Mouse (Mus musculus) hindbrain, embryonic 12.5 days (tissue): ENCODE measurements around the gene Mat1a. TPM values are rescaled to one million over a fixed set of nuclear protein-coding genes. Genes with fewer than 3 reads are reported as not detected.

Source experiments
- ATAC-seq: fragments of 200-750 bp; cut with Nextera tagmentation; 2 replicates; pipeline ENCODE4 v1.8.0; 2017; ENCODE audit warnings: moderate TSS enrichment; ENCODE audit not compliant: low FRiP score
- H3K27ac ChIP-seq: fragments of 300-500 bp; sonication (generic); 2 replicates; pipeline ENCODE4 v1.5.1; 2016; ENCODE audit warnings: mild to moderate bottlenecking
- H3K27me3 ChIP-seq: fragments of 300-500 bp; sonication (generic); 2 replicates; pipeline ENCODE4 v1.6.1; 2016; ENCODE audit warnings: mild to moderate bottlenecking
- H3K36me3 ChIP-seq: fragments of 300-500 bp; sonication (generic); 2 replicates; pipeline ENCODE4 v1.6.1; 2016; ENCODE audit warnings: mild to moderate bottlenecking
- H3K4me1 ChIP-seq: fragments of 300-500 bp; sonication (generic); 2 replicates; pipeline ENCODE4 v1.6.1; 2016
- H3K4me2 ChIP-seq: fragments of 300-500 bp; sonication (generic); replicated peaks from 2 replicates; pipeline ENCODE4 v1.6.1; 2016; ENCODE audit warnings: mild to moderate bottlenecking
- H3K4me3 ChIP-seq: fragments of 300-500 bp; sonication (generic); 2 replicates; pipeline ENCODE4 v1.5.1; 2016; ENCODE audit warnings: mild to moderate bottlenecking
- H3K9ac ChIP-seq: fragments of 300-500 bp; sonication (generic); 2 replicates; pipeline ENCODE4 v1.6.1; 2016; ENCODE audit warnings: mild to moderate bottlenecking, moderate library complexity
- H3K9me3 ChIP-seq: fragments of 300-500 bp; sonication (generic); replicated peaks from 2 replicates; pipeline ENCODE4 v1.6.1; 2016; ENCODE audit warnings: mild to moderate bottlenecking
- WGBS: fragments of 180-500 bp; shearing (Covaris S2); methylation state at CpG from one replicate; pipeline ENCODE4 v1.1.7; 2016; 5-methylcytosine and 5-hydroxymethylcytosine counted together
- polyA plus RNA-seq: library from polyadenylated mRNA; unstranded; fragments of >200 nt; fragmentation: Nextera tagmentation; extraction: Ambion mirVana; gene quantifications from 2 replicates; pipeline ENCODE4 v1.2.1, GENCODE M21; 2016

Gene Mat1a
- polyA plus RNA-seq, 1 experiment from 2014 or later = not detected

DNA sequence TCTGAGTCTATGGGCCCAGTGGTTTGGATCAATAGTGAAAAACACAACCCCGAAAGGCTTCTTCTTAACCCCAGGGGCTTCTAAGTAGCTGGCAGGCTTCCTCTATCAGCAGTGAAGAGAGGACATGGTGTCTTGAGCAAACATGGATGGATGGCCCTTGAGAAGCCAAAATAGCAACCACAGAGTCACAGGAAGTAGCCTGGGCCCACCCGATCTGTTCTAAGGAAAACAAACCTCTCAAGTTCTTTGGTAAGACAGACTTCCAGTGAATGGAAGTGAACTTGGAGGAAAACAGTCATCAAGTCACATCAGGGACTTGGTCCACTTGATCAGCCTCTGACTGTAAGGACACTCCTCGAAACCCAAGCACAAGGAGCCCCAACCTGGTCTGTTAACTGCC lies 42.1 kb downstream of the Mat1a start:
- no peak overlapping the region for H3K9ac ChIP-seq
- no peaks in the 10 kb centered on the region for H3K27me3 ChIP-seq
- no peak overlapping the region for H3K4me3 ChIP-seq
- H3K27ac ChIP-seq = no peak overlapping the region
- H3K36me3 ChIP-seq = no peaks in the 10 kb centered on the region
- 81% methylated on average over 3 of the region's 3 CpGs for WGBS
- ATAC-seq = no peak
- H3K9me3 ChIP-seq = no peaks in the 10 kb centered on the region
- H3K4me1 ChIP-seq = no peaks in the 10 kb centered on the region
- no peak overlapping the region for H3K4me2 ChIP-seq

DNA sequence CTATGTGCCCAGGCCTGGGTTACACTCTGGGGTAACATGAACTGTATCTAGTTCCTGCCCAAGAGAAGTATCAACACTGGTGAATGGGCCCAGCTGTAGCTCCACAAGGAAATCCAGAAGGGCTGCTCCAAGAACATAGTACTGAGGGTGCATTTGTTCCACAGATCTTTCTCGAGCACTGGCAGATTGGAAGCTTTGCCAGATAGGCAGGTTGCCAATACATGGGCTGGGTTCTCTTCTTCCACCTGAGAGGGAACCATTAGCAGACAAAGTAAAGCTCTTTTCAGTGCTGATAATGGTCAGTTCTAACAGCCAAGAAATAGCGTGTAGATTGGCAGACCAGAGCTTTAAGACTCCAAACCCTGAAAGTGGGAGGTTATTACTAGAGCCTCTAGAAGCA lies 42.5 kb downstream of the Mat1a start:
- no peak for ATAC-seq
- H3K4me2 ChIP-seq = no peak overlapping the region
- 87% methylated on average over 2 of the region's 2 CpGs for WGBS
- no peaks in the 10 kb centered on the region for H3K27me3 ChIP-seq
- H3K9me3 ChIP-seq = no peaks in the 10 kb centered on the region
- no peak overlapping the region for H3K4me3 ChIP-seq
- no peaks in the 10 kb centered on the region for H3K4me1 ChIP-seq
- no peaks in the 10 kb centered on the region for H3K36me3 ChIP-seq
- no peak overlapping the region for H3K27ac ChIP-seq
- no peak overlapping the region for H3K9ac ChIP-seq

DNA sequence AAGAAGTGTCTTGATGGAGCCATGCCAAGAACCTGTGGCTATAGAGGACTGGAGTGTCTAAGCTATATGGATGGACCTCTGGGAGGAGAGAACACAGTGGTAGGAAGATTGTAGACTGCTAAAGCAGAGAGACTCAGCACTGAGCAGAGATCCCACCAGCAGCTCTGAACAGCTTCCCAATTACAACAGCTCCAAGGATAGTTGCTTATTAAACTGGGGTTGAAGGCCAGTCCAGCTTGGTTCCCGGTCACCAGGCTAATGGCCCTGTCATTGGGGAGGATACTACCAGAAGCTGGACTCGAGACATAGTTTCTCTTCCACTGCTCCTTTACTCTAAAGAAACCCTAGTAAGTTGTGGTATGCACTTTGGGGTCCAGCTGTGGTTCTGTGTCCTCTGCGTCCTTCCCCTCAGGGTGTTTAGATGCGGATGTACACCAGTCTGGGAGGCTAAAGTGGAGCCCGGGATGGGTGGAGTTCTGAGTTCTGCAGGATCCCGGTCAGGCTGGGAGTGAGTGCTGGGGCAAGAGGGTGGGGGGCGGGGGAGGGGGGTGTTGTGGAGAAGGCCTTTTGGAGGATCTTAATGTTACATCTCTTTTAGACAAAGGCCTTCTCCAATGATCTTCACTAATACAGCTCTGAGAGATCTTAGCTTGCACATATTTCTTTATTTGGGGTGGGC lies 46.5 kb downstream of the Mat1a start, which contains the start of gene Mbl1:
TSS of gene Mbl1 (plus strand) at position 239 of the 679 bp plus-strand sequence.
- H3K27me3 ChIP-seq = no peaks in the 10 kb centered on the region
- 93% methylated on average over 7 of the region's 7 CpGs for WGBS
- H3K27ac ChIP-seq = no peak within 1 kb of the TSS

GRCm38 (mm10) chr14:41160076-41160475 lies 55.2 kb downstream of the Mat1a start:
- Histone ChIP-seq H3K4me2 (no peak overlapping the region), H3K36me3 (no peaks in the 10 kb centered on the region), H3K27ac (no peak overlapping the region), H3K4me1 (no peaks in the 10 kb centered on the region), H3K27me3 (no peaks in the 10 kb centered on the region), H3K4me3 (no peak overlapping the region), H3K9ac (no peak overlapping the region), H3K9me3 (no peaks in the 10 kb centered on the region)
- 82% methylated on average over 4 of the region's 4 CpGs for WGBS
- no peak for ATAC-seq

More for the DNA sequence above, 46.5 kb downstream of the Mat1a start, which contains the start of gene Mbl1:
- Histone ChIP-seq H3K9me3 (no peaks in the 10 kb centered on the region), H3K4me3 (no peak within 1 kb of the TSS), H3K4me2 (no peak within 1 kb of the TSS), H3K36me3 (no peaks in the 10 kb centered on the region), H3K4me1 (no peaks in the 10 kb centered on the region), H3K9ac (no peak within 1 kb of the TSS)
- no peak for ATAC-seq

- ATAC-seq = no peak
- no peak overlapping the region for H3K27ac ChIP-seq
- H3K4me1 ChIP-seq = no peaks in the 10 kb centered on the region
- H3K36me3 ChIP-seq = no peaks in the 10 kb centered on the region
- H3K9me3 ChIP-seq = no peaks in the 10 kb centered on the region
- H3K4me2 ChIP-seq = no peak overlapping the region
- H3K27me3 ChIP-seq = no peaks in the 10 kb centered on the region
- 19% methylated on average over 1 of the region's 1 CpGs for WGBS
- H3K9ac ChIP-seq = no peak overlapping the region
- H3K4me3 ChIP-seq = no peak overlapping the region
These were observed 55.9 kb downstream of the Mat1a start for GRCm38 (mm10) chr14:41160743-41161142.

DNA sequence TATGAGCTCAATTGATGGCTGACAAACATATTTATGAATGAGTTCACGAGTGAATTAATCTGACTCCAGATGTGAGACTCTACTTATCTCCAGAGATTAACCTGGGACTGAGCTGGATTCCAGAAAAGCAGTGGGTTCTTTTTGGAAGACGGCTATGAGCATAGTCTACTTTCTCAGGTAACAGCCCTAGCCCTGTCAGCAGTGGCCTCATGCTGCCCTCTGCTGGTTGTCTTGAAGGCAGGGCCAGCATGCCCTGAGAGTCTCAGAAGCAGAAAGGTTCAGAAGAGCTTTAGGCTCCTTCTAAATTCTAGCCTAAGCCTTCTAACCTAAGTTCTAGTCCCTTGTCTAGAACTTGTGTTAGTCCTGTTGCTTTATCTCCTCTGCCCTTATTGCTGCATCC lies 57.8 kb downstream of the Mat1a start:
- H3K4me1 ChIP-seq = no peaks in the 10 kb centered on the region
- no peak overlapping the region for H3K27ac ChIP-seq
- H3K4me3 ChIP-seq = no peak overlapping the region
- H3K36me3 ChIP-seq = no peaks in the 10 kb centered on the region
- H3K9me3 ChIP-seq = no peaks in the 10 kb centered on the region
- H3K27me3 ChIP-seq = no peaks in the 10 kb centered on the region
- H3K4me2 ChIP-seq = no peak overlapping the region
- 27% methylated on average over 2 of the region's 2 CpGs for WGBS
- no peak for ATAC-seq
- no peak overlapping the region for H3K9ac ChIP-seq

DNA sequence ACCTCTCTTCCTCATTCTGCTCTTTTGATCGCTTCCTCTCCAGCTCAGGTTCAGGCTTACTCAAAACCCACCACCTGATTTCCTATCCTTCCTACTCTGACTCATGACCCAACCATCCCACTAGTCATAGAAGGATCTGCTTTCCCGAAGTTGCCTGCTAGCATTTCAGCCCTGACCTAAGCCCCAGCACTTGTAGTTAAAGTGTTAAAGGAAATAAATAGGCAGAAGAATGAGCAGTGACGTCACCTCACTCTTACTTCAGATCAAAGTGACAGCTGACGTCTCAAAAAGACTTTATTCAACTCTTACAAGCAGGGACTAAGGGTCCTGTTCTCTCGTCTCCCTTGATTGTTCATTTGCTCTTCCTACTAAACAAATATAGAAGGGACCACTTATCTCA lies 62.4 kb downstream of the Mat1a start:
- no peak for ATAC-seq
- H3K27me3 ChIP-seq = no peaks in the 10 kb centered on the region
- no peak overlapping the region for H3K9ac ChIP-seq
- whole genome bisulfite sequencing = 71% methylated on average over 5 of the region's 5 CpGs
- no peak overlapping the region for H3K4me3 ChIP-seq
- H3K36me3 ChIP-seq = no peaks in the 10 kb centered on the region
- H3K27ac ChIP-seq = no peak overlapping the region
- H3K9me3 ChIP-seq = no peaks in the 10 kb centered on the region
- no peak overlapping the region for H3K4me2 ChIP-seq
- H3K4me1 ChIP-seq = no peaks in the 10 kb centered on the region

- Histone ChIP-seq H3K36me3 (no peaks in the 10 kb centered on the region), H3K4me3 (no peak overlapping the region), H3K4me1 (no peaks in the 10 kb centered on the region), H3K4me2 (no peak overlapping the region), H3K27ac (no peak overlapping the region), H3K9me3 (no peaks in the 10 kb centered on the region), H3K9ac (no peak overlapping the region), H3K27me3 (no peaks in the 10 kb centered on the region)
- WGBS = 97% methylated on average over 1 of the region's 1 CpGs
- ATAC-seq = no peak
These were observed 63.7 kb downstream of the Mat1a start for GRCm38 (mm10) chr14:41168567-41168966.

GRCm38 (mm10) chr14:41170514-41170913 lies 65.7 kb downstream of the Mat1a start:
- Histone ChIP-seq H3K27ac (no peak overlapping the region), H3K9ac (no peak overlapping the region), H3K4me2 (no peak overlapping the region), H3K9me3 (no peaks in the 10 kb centered on the region), H3K4me3 (no peak overlapping the region), H3K36me3 (no peaks in the 10 kb centered on the region), H3K4me1 (no peaks in the 10 kb centered on the region), H3K27me3 (no peaks in the 10 kb centered on the region)
- 91% methylated on average over 2 of the region's 2 CpGs for WGBS
- ATAC-seq = no peak

Other genes starting within 250 kb of the Mat1a start
- gene Sh2d4b, start 211.8 kb upstream of the Mat1a start, polyA plus RNA-seq = 0.83 and 1.4 TPM in 2 replicates
- gene Tspan14, start 138.2 kb upstream of the Mat1a start, polyA plus RNA-seq = 84.3 and 95.0 TPM in 2 replicates
- 62.5 and 65.1 TPM in 2 replicates for gene Fam213a, start 91.2 kb upstream of the Mat1a start, polyA plus RNA-seq
- 0.50 and 0.90 TPM in 2 replicates for gene Dydc2, start 35.8 kb upstream of the Mat1a start, polyA plus RNA-seq
- gene Dydc1, start 32.1 kb upstream of the Mat1a start, polyA plus RNA-seq = 0.22 TPM in 1 of 2 replicates, not detected in the other
- not detected in 2 replicates for gene Sftpa1, start 26.7 kb downstream of the Mat1a start, polyA plus RNA-seq
- not detected in 2 replicates for gene Mbl1, start 46.4 kb downstream of the Mat1a start, polyA plus RNA-seq
- not detected in 2 replicates for gene Sftpd, start 80.1 kb downstream of the Mat1a start, polyA plus RNA-seq
- 0.21 TPM in 1 of 2 replicates, not detected in the other for gene Gm2832, start 173.8 kb downstream of the Mat1a start, polyA plus RNA-seq
- gene Gm5798, start 243.6 kb downstream of the Mat1a start, polyA plus RNA-seq = not detected in 2 replicates